Mouse (Mus musculus) neural tube, embryonic 14.5 days (tissue): ENCODE results near the gene Rela. TPM values are rescaled to one million over a fixed set of nuclear protein-coding genes. Genes with fewer than 3 reads are reported as not detected.
A peak's percentile ranks its signal among the peaks of the same experiment; 100 is the strongest.

ENCODE experiments used
- ATAC-seq: fragments of 200-750 bp; cut with Nextera tagmentation; 2 replicates; pipeline ENCODE4 v1.8.0; 2017; ENCODE audit warnings: low read depth, mild to moderate bottlenecking, moderate TSS enrichment, moderate library complexity
- H3K27ac ChIP-seq: fragments of 300-500 bp; sonication (generic); 2 replicates; pipeline ENCODE4 v1.5.1; 2014; ENCODE audit warnings: low read depth, mild to moderate bottlenecking, control low read depth, low read length, moderate library complexity, mixed read lengths
- H3K27me3 ChIP-seq: fragments of 300-500 bp; sonication (generic); 2 replicates; pipeline ENCODE4 v1.6.1; 2014; ENCODE audit warnings: low read length; ENCODE audit not compliant: control insufficient read depth, insufficient read depth
- H3K36me3 ChIP-seq: fragments of 300-500 bp; sonication (generic); 2 replicates; pipeline ENCODE4 v1.6.1; 2014; ENCODE audit warnings: low read length, mixed read lengths; ENCODE audit not compliant: control insufficient read depth, insufficient read depth
- H3K4me1 ChIP-seq: fragments of 300-500 bp; sonication (generic); 2 replicates; pipeline ENCODE4 v1.6.1; 2014; ENCODE audit warnings: low read length; ENCODE audit not compliant: control insufficient read depth, insufficient read depth
- H3K4me2 ChIP-seq: fragments of 300-500 bp; sonication (generic); 2 replicates; pipeline ENCODE4 v1.6.1; 2014; ENCODE audit warnings: mild to moderate bottlenecking, low read depth, low read length, control low read depth
- H3K4me3 ChIP-seq: fragments of 300-500 bp; sonication (generic); 2 replicates; pipeline ENCODE4 v1.5.1; 2014; ENCODE audit warnings: low read depth, low read length, control low read depth, mixed read lengths
- H3K9ac ChIP-seq: fragments of 300-500 bp; sonication (generic); replicated peaks from 2 replicates; pipeline ENCODE4 v1.6.1; 2014; ENCODE audit warnings: low read depth, mild to moderate bottlenecking, control low read depth, low read length, mixed read lengths
- H3K9me3 ChIP-seq: fragments of 300-500 bp; sonication (generic); 2 replicates; pipeline ENCODE4 v1.6.1; 2016; ENCODE audit warnings: low read length; ENCODE audit not compliant: control insufficient read depth
- WGBS: fragments of 180-500 bp; shearing (Covaris S2); extraction: QIAGEN DNeasy Blood & Tissue Kit; methylation state at CpG from one replicate; pipeline ENCODE4 v1.1.7; 2014; 5-methylcytosine and 5-hydroxymethylcytosine counted together
- polyA plus RNA-seq: library from polyadenylated mRNA; unstranded; fragments of >200 nt; fragmentation: Nextera tagmentation; extraction: Ambion mirVana; gene quantifications from 2 replicates; pipeline ENCODE4 v1.2.1, GENCODE M21; 2014

Gene Rela
- 26.9 and 31.0 TPM in 2 replicates for polyA plus RNA-seq

DNA sequence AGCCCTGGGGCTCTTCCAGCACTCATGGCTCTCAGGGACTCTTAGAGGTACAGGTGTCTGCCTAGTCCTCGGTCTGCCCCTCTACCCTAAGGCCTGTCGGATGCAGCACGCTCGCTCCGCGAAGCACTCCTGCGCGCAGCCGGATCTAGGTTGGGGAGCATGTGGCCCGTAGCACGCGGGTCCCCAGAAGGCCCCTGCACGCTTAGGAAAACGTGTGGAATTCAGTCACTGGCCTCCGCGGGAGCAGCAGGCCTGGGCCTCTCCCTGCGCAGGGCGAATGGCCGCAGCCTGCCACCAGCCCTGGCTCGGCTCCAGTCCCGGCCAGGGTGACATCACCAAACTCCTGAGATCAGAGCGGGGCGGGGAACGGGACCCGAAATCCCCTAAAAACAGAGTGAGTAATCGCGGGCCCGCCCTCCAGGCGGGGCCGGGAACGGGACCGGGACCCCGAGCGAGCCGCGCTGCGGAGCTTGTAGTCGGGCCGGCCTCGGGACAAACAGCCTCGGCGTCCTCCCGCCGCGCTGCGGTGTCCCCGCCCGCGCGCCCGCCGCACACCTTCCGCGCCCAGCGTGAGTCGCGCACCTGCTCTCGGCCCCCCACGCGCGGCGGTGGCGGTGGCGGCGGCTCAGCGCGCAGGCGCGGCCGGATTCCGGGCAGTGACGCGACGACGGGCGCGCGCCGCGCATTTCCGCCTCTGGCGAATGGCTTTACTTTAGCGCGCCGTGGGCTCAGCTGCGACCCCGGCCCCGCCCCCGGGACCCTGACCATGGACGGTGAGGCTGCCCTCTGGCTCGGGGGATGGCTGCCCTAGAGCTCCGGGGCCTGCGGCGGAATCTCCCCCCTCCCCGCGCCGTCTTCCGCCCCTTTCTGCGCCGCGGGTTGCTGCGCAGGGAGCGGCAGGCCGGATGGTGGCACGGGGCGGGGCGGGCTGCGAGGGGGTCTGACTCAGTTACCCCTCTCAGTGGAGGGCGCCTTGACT, at the start of gene Rela:
Gene Rela, plus strand, starts transcription at position 415 of the 979 bp plus-strand sequence.
- WGBS = under 1% methylated on average over 98 of the region's 109 CpGs
- Histone ChIP-seq H3K36me3 (peaks cover 27% of the 10 kb centered on the region), H3K4me2 (peak within 1 kb of the TSS; percentile 95), H3K27me3 (no peaks in the 10 kb centered on the region), H3K4me3 (peak within 1 kb of the TSS; percentile 87), H3K9me3 (no peaks in the 10 kb centered on the region), H3K4me1 (peaks cover 16% of the 10 kb centered on the region), H3K27ac (peak within 1 kb of the TSS; percentile 92), H3K9ac (peak within 1 kb of the TSS; percentile 93)
- ATAC-seq = peak; percentile 85

DNA sequence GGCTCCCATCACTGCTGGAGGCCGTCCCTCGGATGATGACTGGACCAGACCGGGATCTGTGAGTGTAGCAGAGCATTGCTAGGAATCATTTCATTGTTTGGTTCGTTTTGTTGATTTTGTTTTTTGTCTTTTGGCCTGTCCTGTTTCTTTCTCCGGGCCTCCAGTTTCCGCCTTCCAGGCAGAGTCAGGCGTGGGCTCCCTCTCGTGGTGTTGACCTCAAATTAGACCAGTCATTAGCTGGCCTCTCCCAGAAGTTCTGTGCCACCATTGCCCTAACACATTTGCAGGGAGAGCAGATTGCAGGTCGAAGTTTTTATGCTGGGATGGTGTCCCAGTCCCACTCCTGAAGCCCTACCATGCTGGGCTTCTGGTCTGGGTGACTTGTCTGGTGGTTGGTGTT, 48.1 kb upstream of the Rela start:
- WGBS = 79% methylated on average over 9 of the region's 9 CpGs
- no peak for ATAC-seq
- no peak overlapping the region for H3K9ac ChIP-seq

DNA sequence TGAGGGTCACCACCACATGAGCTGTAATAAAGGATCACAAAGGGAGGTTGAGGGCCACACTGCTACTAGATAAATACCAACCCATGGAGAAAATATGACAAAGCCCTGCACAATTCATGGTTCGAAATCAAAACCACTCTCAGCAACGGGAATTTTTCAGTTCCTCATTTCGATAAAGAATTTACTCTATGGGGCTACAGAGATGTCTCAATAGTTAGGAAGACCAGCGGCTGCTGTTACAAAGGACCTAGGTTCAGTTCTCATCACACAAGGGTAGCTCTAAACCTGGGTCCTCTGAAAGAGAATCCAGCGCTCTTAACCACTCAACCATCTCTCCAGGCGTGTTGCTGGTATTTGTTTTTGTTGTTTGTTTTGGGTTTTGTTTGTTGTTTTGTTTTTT, 45.4 kb upstream of the Rela start:
- no peaks in the 10 kb centered on the region for H3K27me3 ChIP-seq
- H3K9me3 ChIP-seq = no peaks in the 10 kb centered on the region
- no peak overlapping the region for H3K27ac ChIP-seq
- no peak overlapping the region for H3K4me3 ChIP-seq
- no peaks in the 10 kb centered on the region for H3K36me3 ChIP-seq
- H3K4me1 ChIP-seq = no peaks in the 10 kb centered on the region
- no peak overlapping the region for H3K9ac ChIP-seq
- 91% methylated on average over 6 of the region's 6 CpGs for WGBS
- H3K4me2 ChIP-seq = no peak overlapping the region
- no peak for ATAC-seq

More for the DNA sequence above, 48.1 kb upstream of the Rela start:
- no peak overlapping the region for H3K27ac ChIP-seq
- H3K36me3 ChIP-seq = no peaks in the 10 kb centered on the region
- no peak overlapping the region for H3K4me2 ChIP-seq
- no peaks in the 10 kb centered on the region for H3K4me1 ChIP-seq
- no peaks in the 10 kb centered on the region for H3K27me3 ChIP-seq
- no peaks in the 10 kb centered on the region for H3K9me3 ChIP-seq
- H3K4me3 ChIP-seq = no peak overlapping the region

DNA sequence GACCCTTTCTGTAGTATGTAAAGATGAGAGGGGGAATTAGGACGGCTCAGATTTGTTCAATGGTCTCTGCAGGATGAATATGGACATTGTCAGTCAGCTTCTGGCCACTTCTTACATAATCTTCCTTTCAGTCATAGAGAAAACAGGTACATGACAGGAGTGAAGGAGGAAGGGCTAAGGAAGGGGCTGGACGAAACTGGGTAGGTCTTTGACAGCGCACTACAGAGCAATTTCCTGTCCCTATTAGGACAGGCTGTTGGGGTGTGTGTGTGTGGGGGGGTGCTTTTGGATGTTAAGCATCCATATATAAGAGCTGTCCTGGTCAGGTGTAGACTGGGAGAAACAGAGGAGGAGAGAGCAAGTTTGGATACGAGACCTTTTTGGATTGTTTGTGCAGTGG, 38.1 kb upstream of the Rela start:
- Histone ChIP-seq H3K4me3 (no peak overlapping the region), H3K9ac (no peak overlapping the region), H3K9me3 (no peaks in the 10 kb centered on the region), H3K27ac (no peak overlapping the region), H3K4me2 (no peak overlapping the region), H3K36me3 (peaks cover 10% of the 10 kb centered on the region), H3K27me3 (no peaks in the 10 kb centered on the region), H3K4me1 (peaks cover 8% of the 10 kb centered on the region)
- ATAC-seq = no peak
- WGBS = 78% methylated on average over 4 of the region's 4 CpGs

DNA sequence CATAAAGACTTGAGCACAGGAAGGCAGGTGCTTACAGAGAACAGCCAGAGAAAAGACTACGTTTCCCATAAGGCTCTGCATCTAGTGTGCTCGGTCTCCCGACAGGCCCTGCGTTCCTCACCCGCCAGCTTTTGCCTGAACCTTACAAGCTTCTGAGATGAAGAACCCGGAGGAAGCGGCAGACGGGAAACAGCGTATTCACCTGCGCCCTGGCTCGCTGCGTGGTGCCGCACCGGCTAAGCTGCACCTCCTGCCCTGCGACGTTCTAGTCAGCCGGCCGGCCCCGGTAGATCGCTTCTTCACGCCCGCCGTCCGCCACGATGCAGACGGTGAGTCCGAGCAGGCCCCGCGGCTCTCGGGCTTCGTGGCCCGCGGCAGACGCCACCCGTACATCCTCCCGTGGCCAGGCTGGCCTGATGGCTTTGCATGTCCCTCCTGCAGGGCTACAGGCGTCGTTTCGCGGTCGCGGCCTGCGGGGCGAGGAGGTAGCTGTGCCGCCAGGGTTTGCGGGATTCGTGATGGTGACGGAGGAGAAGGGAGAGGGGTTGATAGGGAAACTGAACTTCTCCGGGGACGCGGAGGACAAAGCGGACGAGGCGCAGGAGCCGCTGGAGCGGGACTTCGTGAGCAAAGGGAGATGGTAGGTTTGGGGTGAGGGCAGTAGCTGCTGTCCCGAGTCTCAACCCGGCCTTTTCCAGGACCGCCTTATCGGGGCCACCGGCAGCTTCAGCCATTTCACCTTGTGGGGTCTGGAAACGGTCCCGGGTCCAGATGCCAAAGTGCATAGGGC, 35.3 kb upstream of the Rela start, which contains the start of gene Rnaseh2c:
Gene Rnaseh2c, plus strand, starts transcription at position 122 of the 790 bp plus-strand sequence.
- Histone ChIP-seq H3K4me1 (peaks cover 8% of the 10 kb centered on the region), H3K9ac (peak within 1 kb of the TSS; percentile 88), H3K4me3 (peak within 1 kb of the TSS; percentile 72), H3K36me3 (peaks cover 30% of the 10 kb centered on the region), H3K27me3 (no peaks in the 10 kb centered on the region), H3K9me3 (no peaks in the 10 kb centered on the region), H3K4me2 (peak within 1 kb of the TSS; percentile 91), H3K27ac (peak within 1 kb of the TSS; percentile 77)
- under 1% methylated on average over 64 of the region's 64 CpGs for WGBS
- peak; percentile 91 for ATAC-seq

DNA sequence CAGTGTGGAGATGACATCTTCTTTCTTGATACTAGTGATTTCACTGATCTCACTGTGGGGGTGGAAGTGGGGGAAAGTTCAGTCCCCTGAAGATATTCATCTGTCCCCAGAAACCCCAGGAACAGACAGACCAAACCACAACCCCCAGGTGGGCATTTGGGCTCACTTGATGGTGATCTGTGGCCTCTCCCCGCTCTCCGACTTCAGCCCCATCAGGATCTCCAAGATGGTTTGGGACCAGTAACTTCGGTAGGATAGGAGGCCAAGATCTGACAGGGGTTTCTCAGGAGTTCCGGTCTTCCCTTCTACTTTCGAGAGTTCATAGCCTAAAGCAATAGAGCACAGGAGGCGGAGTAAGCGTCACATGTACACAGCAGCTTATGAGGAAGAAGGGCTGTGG, 33.6 kb upstream of the Rela start:
- no peak overlapping the region for H3K9ac ChIP-seq
- no peak overlapping the region for H3K4me3 ChIP-seq
- H3K27ac ChIP-seq = no peak overlapping the region
- no peak for ATAC-seq
- no peaks in the 10 kb centered on the region for H3K9me3 ChIP-seq
- WGBS = 93% methylated on average over 7 of the region's 7 CpGs
- H3K4me1 ChIP-seq = peaks cover 15% of the 10 kb centered on the region
- no peak overlapping the region for H3K4me2 ChIP-seq
- peaks cover 45% of the 10 kb centered on the region for H3K36me3 ChIP-seq
- no peaks in the 10 kb centered on the region for H3K27me3 ChIP-seq

DNA sequence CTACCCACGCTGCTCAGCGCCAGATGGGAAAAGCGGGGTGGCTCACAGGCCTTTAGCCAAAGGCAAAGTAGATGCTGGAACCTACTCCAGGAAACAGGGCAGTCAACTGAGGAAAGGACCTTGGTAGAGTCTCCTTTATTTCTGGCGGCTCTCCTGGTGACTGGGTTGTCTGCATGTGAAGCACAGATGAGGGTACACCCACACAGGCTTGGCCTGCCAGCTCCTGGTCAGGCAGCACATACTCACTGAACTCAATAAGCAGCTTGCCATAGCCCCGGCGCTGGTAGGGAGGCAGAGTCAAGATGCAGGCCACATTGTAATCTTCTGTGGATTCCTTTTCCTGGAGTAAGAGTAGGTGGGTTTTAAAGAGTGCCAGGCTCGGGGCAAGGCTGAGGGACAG, 32.2 kb upstream of the Rela start:
- no peaks in the 10 kb centered on the region for H3K9me3 ChIP-seq
- H3K4me1 ChIP-seq = peaks cover 21% of the 10 kb centered on the region
- no peaks in the 10 kb centered on the region for H3K27me3 ChIP-seq
- no peak for ATAC-seq
- H3K27ac ChIP-seq = no peak overlapping the region
- H3K4me3 ChIP-seq = no peak overlapping the region
- H3K36me3 ChIP-seq = peaks cover 45% of the 10 kb centered on the region
- no peak overlapping the region for H3K9ac ChIP-seq
- 93% methylated on average over 7 of the region's 7 CpGs for WGBS
- no peak overlapping the region for H3K4me2 ChIP-seq

DNA sequence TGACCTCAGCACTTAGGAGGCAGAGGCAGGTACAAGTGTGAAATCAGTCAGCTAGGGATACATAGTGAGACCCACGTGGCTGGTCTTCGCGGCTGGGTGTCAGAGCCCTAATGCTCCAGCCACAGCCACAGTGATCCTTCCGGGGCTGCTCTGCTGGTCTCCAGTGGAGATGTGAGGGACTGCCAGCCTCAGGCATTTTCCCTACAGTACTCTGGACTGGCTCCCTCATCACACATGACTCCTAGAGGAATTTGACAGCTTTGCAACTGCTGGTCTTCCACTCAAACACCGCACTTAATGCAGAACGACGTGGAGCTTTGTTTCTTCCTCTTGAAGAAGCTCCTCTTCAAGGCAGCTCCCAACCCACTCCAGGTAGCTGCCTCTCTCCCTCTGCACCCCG, 31.1 kb upstream of the Rela start:
- H3K9ac ChIP-seq = no peak overlapping the region
- peaks cover 45% of the 10 kb centered on the region for H3K36me3 ChIP-seq
- no peak overlapping the region for H3K4me2 ChIP-seq
- no peak overlapping the region for H3K4me3 ChIP-seq
- no peaks in the 10 kb centered on the region for H3K27me3 ChIP-seq
- WGBS = 86% methylated on average over 8 of the region's 8 CpGs
- no peak overlapping the region for H3K27ac ChIP-seq
- no peaks in the 10 kb centered on the region for H3K9me3 ChIP-seq
- ATAC-seq = no peak
- peaks cover 28% of the 10 kb centered on the region for H3K4me1 ChIP-seq
